Mouse (Mus musculus): Measurements from ENCODE around the gene Ufc1. TPM values are rescaled to one million over a fixed set of nuclear protein-coding genes. Genes with fewer than 3 reads are reported as not detected.
A peak's percentile ranks its signal among the peaks of the same experiment; 100 is the strongest.

Gene Ufc1
- total RNA-seq, 4 experiments from 2014 or later: 103 to 116 (median 110) TPM

- no peak for DNase-seq (ENCODE audit: low spot score in 2 of 2)
These were observed 23.6 kb downstream of the Ufc1 start for GRCm38 (mm10) chr1:171271196-171271595.

GRCm38 (mm10) chr1:171270573-171270900 lies 24.3 kb downstream of the Ufc1 start:
- no peak for DNase-seq (ENCODE audit: low spot score in 2 of 2)

- DNase-seq (ENCODE audit: low spot score in 2 of 2): peak; percentile 91 to 96
These were observed 24.8 kb downstream of the Ufc1 start, which contains the start of gene B4galt3 for GRCm38 (mm10) chr1:171269848-171270572. Gene B4galt3 (plus strand): TSS chr1:171270328.

GRCm38 (mm10) chr1:171268341-171268740 lies 26.5 kb downstream of the Ufc1 start:
- no peak for DNase-seq (ENCODE audit: low spot score in 2 of 2)

GRCm38 (mm10) chr1:171265971-171266744 lies 28.7 kb downstream of the Ufc1 start:
- peak in 1 of 2 experiments; percentile 56 for DNase-seq (ENCODE audit: low spot score in 2 of 2)

- no peak for DNase-seq (ENCODE audit: low spot score in 2 of 2)
These were observed 31.0 kb downstream of the Ufc1 start for GRCm38 (mm10) chr1:171263666-171264461.

GRCm38 (mm10) chr1:171263185-171263611 lies 31.6 kb downstream of the Ufc1 start:
- peak in 1 of 2 experiments; percentile 61 for DNase-seq (ENCODE audit: low spot score in 2 of 2)

GRCm38 (mm10) chr1:171262594-171263130 lies 32.2 kb downstream of the Ufc1 start:
- DNase-seq (ENCODE audit: low spot score in 2 of 2): peak; percentile 61 to 89

- DNase-seq (ENCODE audit: low spot score in 2 of 2): no peak
These were observed 34.5 kb downstream of the Ufc1 start for GRCm38 (mm10) chr1:171260316-171260715.

- DNase-seq (ENCODE audit: low spot score in 2 of 2): no peak
These were observed 35.9 kb downstream of the Ufc1 start for GRCm38 (mm10) chr1:171258921-171259320.

GRCm38 (mm10) chr1:171257781-171258180 lies 37.0 kb downstream of the Ufc1 start:
- no peak for DNase-seq (ENCODE audit: low spot score in 2 of 2)

- no peak for DNase-seq (ENCODE audit: low spot score in 2 of 2)
These were observed 37.8 kb downstream of the Ufc1 start for GRCm38 (mm10) chr1:171256937-171257548.

GRCm38 (mm10) chr1:171256095-171256818 lies 38.6 kb downstream of the Ufc1 start:
- no peak for DNase-seq (ENCODE audit: low spot score in 2 of 2)

GRCm38 (mm10) chr1:171252415-171252814 lies 42.4 kb downstream of the Ufc1 start:
- no peak for DNase-seq (ENCODE audit: low spot score in 2 of 2)

- no peak for DNase-seq (ENCODE audit: low spot score in 2 of 2)
These were observed 43.1 kb downstream of the Ufc1 start for GRCm38 (mm10) chr1:171251594-171252324.

GRCm38 (mm10) chr1:171250680-171251593 lies 43.9 kb downstream of the Ufc1 start, which contains the start of gene Ndufs2:
Gene Ndufs2 (minus strand): TSS chr1:171251388.
- no peak for DNase-seq (ENCODE audit: low spot score in 2 of 2)

- no peak for DNase-seq (ENCODE audit: low spot score in 2 of 2)
These were observed 44.8 kb downstream of the Ufc1 start, which contains the start of gene Adamts4 for GRCm38 (mm10) chr1:171249913-171250600. Gene Adamts4 (plus strand): TSS chr1:171250421.
